Mouse (Mus musculus) gastrocnemius, postnatal 36 days (tissue): ENCODE measurements around the gene Taco1. TPM values are rescaled to one million over a fixed set of nuclear protein-coding genes. Genes with fewer than 3 reads are reported as not detected.
A peak's percentile ranks its signal among the peaks of the same experiment; 100 is the strongest.
"Not testable (repeated sequence)": the region's sequence is repeated elsewhere in the genome, so short reads cannot be mapped to it uniquely, and the experiment has no call there.

Experiments
- DNase-seq, 2 experiments: peaks; one replicate each; pipeline ENCODE4 v3.0.0; 2022
- intact Hi-C: fragments of 180-260 bp; cut with DNase I; formaldehyde crosslinking; loops from one replicate; pipeline ENCODE4 v1.15.1; 2025
- long read RNA-seq, 2 experiments: library from polyadenylated mRNA; stranded (forward); transcript quantifications; one replicate each; pipeline ENCODE4 v2.0.0; 2021
- total RNA-seq, 2 experiments: library from RNA; stranded (reverse); gene quantifications; 2 replicates each; pipeline ENCODE4 v1.2.3; 2021

Gene Taco1
- 10 to 100 TPM; 37.6 to 42.7 TPM for total RNA-seq
- long read RNA-seq, experiment 1, transcript Taco1-201 (5 exons, 1,383 nt): major isoform, 11 of 13 reads
- long read RNA-seq, experiment 1, partial matches to known transcripts: 2 of 13 reads
- long read RNA-seq, experiment 1, other reads (novel, unspliced or antisense): 0 of 13 reads
- long read RNA-seq, experiment 2, transcript Taco1-201 (5 exons, 1,383 nt): major isoform, 18 of 21 reads
- long read RNA-seq, experiment 2, partial matches to known transcripts: 0 of 21 reads
- long read RNA-seq, experiment 2, other reads (novel, unspliced or antisense): 3 of 21 reads

DNA sequence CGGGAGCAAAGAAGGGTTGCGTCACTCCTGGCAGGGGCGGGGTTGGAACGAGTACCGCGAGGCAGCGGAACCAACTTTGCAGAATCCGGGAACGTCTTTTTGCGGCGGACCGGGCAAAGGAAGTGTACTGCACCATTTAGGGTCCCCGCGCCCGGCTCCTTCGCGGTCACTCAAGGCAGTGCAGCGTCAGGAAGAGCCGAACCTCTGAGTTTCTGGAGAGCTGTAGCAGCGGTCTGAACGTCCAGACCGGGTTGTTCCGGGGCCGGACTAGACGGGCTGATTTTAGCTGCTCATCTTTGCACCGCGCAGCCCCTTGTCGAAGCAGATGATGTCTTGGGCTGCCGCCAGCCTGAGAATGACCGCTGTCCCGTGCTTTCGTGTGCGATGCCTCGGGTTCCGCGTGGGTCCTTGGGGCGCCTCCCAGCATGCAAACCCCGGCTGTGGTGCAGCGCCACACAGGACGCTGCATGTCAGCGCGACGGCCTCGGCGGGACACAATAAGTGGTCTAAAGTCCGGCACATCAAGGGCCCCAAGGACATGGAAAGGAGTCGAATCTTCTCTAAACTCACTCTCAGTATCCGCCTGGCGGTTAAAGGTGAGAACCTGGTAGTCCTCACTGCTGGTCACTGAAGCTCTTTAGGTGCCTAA lies at the start of gene Taco1:
Taco1 (plus strand) TSS at position 139 of the 649 bp plus-strand sequence.
- intact Hi-C loops: no loop called here
- DNase-seq: peak; percentile 93

DNA sequence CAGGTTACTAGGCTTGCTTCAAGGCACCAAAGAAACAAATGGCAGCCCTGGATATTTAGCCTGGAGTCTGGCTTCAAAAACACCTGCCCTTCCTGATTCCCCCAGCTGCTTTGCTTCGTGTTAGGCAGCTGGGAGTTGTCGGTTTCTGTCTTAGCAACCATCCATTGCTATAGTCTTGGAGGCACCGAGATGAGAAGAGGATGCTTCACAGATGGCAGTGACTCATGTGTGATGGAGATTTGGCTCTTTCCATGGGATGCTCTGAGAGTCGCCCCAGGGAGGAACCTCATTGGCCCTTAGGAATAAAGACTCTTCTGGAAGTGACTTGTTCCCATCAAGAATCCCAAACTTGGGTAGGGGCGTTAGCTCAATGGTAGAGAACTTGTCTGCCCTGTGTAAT lies 49.4 kb upstream of the Taco1 start:
- DNase-seq: no peak
- intact Hi-C loops: no loop called here

DNA sequence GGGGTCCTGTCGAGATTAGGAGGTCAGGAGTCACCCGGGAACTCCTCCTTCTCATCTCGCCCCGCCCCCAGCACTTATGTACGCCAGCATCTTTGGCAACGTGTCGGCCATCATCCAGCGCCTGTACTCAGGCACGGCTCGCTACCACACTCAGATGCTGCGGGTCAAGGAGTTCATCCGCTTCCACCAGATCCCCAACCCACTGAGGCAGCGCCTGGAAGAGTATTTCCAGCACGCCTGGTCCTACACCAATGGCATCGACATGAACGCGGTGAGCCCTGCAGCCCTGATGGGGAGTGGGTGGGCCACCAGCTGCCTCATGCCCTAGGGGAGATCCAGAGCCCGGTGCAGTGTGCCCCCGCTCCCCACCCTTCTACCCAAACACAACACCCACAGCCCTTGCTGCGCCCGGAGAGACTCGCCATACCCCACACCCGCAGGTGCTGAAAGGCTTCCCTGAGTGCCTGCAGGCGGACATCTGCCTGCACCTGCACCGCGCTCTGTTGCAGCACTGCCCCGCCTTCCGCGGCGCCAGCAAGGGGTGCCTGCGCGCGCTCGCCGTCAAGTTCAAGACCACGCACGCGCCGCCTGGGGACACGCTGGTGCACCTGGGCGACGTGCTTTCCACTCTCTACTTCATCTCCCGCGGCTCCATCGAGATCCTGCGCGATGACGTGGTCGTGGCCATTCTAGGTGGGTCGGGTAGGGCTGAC lies 45.7 kb upstream of the Taco1 start:
- intact Hi-C loops: loop anchor here (10.0 kb wide), 1 partner anchor 685 kb away; no protein-coding TSS in a partner anchor

DNA sequence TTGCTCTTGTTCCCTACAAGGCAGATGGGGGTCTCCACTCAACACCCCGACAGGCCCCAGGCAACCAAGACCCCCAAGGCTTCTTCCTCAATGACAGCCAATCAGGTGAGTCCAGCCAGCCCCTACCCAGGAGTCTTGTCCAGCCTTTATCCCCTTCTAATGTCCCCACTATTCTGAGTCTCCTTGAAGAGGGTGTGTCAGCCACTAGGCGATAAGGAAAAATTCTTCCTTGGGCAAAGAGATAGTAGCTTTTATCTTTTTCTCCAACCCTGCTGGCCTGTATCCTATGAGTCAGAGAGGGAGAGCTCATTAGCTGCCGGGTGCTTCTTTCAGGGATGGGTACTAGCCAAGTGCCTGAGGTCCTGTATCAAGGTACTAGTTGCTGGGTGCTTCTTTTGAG lies 40.1 kb upstream of the Taco1 start:
- DNase-seq: no peak
- intact Hi-C loops: loop anchor here (2.0 to 10.0 kb wide), 2 partner anchors 99 to 691 kb away; no protein-coding TSS in a partner anchor

More for the DNA sequence above, 45.7 kb upstream of the Taco1 start:
- no peak for DNase-seq

DNA sequence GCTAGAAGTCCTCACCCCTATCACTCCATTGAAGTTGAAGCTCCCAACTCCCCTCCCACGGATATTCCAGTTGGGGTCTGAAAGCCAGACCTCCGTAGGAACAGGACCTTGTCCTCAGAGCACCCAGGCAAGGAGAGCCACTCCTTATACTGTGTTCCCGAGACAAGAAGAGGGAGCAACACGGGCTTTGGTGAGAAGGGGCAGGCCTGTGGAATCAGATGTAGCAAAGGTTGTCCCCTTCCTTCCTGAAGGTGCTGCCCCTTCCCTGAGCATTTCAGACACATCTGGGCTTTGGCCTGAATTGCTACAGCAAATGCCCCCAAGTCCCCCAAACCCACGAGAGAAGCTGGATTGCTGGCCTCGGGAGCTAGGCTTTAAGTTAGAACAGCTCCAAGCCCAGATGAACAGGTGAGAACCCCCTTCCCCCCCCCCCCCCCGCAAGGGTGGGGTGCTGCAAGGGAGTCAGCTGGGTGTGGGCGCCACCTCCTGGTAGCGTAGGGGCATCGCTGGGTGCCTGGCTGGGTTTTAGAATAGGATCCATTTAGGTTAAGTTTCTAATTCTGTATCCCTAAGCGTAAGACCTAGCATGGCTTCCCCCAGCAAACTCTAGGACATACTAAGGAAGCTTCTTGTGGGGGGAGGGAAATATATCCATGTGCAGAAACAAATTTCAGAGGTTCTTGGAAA lies 39.3 kb upstream of the Taco1 start:
- DNase-seq: peak in 1 of 2 experiments; percentile 36
- intact Hi-C loops: loop anchor here (2.0 to 10.0 kb wide), 2 partner anchors 100 to 692 kb away; no protein-coding TSS in a partner anchor

DNA sequence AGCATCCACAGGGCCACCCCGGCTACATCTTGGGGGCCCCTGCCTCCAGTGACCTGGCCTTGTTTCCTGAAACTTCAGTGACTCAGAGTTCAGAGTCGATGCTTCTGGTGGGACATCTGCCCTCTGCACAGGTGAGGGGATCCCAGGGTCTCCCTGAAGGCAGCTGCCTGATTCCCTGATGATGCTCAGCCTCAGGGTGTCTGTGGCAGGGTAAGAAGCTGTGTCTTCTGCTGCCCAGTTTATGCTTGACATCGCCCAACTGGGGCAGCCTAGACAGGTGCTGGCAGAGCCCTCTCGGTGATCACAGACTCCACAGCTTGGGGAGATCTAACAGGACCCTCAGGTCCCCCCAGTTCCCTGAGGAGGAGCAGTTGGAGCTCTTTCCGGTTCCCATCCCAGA lies 38.3 kb upstream of the Taco1 start:
- intact Hi-C loops: loop anchor here (2.0 to 10.0 kb wide), 2 partner anchors 101 to 693 kb away; no protein-coding TSS in a partner anchor
- DNase-seq: no peak

DNA sequence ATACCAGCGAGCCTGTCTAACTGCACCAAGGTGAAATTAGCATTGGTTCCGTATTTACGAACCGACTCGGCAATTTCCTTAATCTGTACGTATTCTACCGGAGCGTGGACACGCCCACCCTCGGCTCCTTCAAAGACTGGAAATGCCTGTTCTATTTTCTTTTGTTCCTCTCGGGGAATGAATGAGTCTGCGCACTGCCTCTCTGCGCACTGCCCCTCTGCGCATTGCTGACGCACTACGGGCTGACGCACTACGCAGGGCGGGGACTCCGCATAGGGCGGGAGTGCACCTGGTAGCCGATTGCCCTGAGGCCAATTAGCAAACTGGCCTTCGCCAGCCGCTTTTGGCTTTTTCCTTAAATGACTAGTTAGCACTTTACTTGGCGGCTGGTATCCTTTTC lies 33.8 kb upstream of the Taco1 start:
- intact Hi-C loops, DNase-seq: not testable (repeated sequence)

DNA sequence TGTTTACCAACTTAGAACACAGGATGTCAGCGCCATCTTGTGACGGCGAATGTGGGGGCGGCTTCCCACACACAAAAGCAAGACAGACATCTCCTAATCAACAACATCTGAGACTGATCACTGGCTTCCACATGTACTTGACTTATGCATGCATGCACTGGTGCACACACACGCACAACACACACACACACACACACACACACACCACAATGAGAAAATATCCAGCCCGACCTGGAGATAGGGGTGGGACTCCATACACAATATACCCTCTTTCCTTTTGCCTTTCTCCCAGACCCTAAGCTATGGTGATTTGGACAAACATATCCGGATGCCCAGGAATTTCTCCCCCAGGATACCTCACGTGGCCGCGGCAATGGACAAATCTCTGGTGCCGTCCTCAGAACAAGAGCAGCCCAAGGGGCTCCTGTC lies 32.4 kb upstream of the Taco1 start:
- DNase-seq: no peak
- intact Hi-C loops: no loop called here

DNA sequence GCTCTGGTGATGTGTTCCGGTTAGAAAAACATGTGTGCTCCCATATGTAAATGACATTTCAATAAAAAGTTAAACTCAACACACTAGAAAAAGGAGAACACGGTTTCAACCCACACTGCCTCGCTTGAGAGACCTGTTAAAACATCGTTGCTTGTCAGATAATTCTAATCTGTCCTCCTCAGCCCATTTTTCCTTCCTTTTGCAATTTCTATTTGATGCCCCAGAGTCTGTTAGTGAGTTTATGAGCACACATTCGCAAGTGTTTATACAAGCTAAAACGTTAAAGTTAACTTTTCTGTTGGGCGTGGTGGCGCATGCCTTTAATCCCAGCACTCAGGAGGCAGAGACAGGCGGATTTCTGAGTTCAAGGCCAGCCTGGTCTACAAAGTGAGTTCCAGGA lies 30.9 kb upstream of the Taco1 start:
- intact Hi-C loops: no loop called here
- DNase-seq: no peak

DNA sequence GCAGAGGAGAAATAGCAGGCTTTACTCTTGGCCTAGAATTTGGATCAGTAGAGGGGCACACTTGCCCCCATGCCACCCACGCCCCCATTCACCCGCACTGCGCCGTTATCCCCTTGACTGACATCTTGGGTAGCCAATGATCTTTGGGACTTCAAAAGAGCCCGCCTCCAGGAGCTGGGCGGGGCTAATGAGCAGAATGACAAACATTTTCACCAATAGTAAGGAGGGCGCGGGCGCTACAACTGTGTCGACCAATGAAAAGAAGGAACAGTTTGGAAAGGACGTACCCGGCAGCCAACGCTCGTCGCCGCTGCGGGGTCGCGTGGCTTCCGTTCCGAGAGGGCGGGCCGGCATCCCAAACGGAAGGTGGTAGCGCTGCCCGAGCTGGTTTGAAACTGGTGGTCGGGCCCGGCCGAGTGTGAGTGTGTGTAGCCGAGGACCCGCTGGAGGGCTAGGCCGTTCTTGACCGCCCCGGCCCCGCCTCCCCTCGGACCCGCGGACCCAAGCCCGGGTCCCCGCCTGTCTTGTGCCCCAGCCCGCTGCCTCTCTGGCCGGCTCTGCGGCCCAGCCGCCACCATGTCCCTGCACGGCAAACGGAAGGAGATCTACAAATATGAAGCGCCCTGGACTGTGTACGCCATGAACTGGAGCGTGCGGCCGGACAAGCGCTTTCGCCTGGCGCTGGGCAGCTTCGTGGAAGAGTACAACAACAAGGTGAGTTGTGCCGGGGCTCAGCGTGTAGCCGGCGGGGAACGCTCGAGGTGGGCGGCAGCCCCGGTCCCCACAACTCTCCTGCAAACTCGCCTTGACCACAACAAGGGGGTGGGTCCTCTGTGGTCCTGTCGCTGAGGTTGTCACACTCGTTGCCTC lies 29.1 kb upstream of the Taco1 start, which contains the start of gene Dcaf7:
Dcaf7 (plus strand) TSS at position 325 of the 870 bp plus-strand sequence.
- DNase-seq: peak; percentile 91 to 100
- intact Hi-C loops: no loop called here

DNA sequence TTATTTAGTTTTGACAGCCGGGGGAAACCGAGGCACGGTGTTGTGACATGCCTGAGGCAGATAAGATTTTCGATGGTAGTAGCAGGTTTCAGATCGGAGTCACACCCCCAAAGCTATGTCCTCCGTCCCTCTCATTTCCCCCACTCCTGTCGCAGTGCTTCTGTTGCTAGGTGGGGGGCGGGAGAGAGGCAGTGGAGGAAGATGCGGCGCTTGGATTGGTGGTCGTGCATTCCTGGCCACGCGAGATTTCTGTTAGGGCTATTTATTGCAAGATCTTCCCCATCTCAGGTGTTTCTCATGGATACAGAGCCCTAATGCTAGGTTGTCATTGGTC lies 28.5 kb upstream of the Taco1 start:
- no peak for DNase-seq
- intact Hi-C loops: no loop called here

DNA sequence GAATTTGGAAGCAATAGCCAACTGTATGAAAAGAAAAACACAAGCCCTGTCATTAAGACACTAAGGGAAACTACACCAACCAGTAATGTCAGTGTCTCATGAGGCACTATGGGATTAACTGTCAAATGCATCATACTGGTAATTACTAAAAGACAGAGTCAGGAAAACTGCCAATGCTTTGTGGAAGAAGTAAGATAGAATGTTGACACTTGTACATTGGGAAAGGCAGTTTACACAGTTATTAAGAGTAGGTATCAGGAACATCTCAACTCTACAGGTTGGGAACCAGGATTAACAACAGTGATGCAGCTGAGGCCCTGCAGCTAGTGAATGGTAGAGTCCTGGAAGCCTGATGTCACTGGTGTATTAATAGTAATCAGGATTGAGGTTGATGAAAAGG lies 21.5 kb upstream of the Taco1 start:
- intact Hi-C loops: no loop called here
- no peak for DNase-seq

DNA sequence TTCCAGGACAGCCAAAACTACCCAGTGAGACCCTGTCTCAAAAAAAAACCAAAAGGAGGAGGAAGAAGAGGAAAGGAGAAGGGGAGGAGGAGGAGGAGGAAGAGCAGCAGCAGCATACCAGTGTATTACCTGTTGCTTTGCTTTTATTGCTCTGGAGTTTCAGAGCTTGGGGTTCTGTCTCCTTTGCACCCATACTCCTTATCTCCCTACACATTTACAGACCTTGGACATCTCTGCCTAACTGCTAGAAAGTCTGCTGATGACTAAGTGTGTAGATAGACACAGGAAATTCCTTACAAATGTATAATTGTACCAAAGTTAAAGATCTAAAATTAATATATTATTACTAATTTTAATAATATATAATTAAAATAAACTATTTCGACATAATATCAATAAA lies 20.6 kb upstream of the Taco1 start:
- intact Hi-C loops: no loop called here
- DNase-seq: no peak

DNA sequence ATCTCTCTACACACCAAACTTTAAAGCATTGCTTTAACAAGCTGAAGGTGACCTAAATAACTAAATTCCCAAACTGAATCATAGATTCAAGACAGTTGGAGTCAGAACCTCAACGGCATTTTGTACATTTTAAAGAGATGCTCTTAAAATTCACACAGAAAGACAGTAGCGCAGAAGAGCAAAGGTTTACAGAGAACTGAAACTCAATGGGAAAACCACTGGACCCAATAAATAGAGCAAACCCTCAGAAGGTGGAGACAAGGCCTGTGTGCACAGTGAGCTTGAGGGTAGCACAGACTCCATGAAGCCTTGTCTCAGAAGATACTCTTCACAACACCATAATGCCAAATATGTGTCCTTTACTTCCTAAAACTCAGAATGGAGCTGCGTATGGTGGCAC lies 20.1 kb upstream of the Taco1 start:
- intact Hi-C loops: no loop called here

DNA sequence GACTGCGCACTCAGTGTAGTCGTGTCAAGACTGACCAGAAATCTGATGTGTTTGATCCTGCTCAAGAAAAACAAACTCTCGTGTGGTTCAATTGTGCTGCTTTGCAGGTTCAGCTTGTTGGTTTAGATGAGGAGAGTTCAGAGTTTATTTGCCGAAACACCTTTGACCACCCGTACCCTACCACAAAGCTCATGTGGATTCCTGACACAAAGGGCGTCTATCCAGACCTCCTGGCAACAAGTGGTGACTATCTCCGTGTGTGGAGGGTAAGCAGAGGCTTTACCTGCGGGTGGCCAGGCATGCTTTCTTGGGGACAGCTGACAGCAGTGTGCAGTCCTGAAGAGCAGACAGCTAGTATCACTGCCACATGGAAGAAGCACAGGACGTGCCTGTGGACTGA lies 19.3 kb upstream of the Taco1 start:
- DNase-seq: no peak
- intact Hi-C loops: no loop called here

More for the DNA sequence above, 20.1 kb upstream of the Taco1 start:
- DNase-seq: no peak

DNA sequence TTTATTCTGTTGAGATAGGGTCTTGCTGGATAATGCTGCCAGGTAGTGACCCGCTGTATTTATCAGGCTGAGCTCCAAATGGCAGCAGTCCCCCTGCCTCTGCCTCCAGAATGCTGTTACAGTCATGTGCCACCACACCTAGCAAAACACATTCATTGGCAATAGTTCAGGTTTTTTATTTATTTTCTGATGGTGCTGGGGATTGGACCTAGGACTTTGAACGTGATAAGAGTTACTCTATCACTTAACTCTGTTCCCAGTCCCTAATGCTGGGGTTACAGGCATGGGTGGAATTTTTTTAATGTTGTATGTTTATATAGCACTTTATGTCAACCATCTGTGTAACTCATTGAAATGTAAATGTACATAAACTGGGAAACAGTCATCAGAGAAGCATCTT lies 11.9 kb upstream of the Taco1 start:
- intact Hi-C loops: no loop called here
- no peak for DNase-seq

DNA sequence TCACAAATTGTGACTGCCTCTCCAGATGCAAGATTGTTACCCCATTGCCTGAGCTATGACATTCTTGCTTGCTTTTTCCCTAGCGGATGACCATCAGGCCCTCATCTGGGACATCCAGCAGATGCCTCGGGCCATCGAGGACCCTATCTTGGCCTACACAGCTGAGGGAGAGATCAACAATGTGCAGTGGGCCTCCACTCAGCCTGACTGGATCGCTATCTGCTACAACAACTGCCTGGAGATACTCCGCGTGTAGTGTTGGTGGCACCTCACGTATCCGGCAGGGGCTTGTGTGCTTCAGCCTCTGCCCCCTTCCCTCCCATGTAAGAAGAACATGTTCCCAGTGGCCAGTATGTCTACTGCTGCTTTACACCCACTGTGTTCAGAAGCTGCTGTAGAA lies 11.3 kb upstream of the Taco1 start:
- intact Hi-C loops: no loop called here
- DNase-seq: no peak

DNA sequence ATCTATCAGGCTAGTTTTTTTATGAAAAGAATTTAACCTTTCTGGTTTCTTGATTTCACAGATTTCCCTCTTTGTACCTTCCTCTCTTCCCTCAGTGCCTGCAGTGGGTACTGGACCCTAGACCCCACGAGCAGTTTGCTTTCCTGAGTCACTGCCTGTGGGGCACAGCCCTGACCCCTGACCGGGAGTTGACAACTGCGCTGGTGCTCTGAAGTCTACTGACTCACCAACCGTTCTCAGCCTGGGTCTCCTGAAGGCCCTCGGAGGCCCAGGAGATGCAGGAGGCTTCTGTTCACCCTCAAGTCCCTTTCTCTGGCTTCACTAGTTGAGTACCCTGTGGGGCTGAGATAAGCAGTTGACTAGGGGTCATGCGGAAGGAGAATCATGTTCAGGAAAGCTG lies 10.5 kb upstream of the Taco1 start:
- intact Hi-C loops: no loop called here
- DNase-seq: no peak

DNA sequence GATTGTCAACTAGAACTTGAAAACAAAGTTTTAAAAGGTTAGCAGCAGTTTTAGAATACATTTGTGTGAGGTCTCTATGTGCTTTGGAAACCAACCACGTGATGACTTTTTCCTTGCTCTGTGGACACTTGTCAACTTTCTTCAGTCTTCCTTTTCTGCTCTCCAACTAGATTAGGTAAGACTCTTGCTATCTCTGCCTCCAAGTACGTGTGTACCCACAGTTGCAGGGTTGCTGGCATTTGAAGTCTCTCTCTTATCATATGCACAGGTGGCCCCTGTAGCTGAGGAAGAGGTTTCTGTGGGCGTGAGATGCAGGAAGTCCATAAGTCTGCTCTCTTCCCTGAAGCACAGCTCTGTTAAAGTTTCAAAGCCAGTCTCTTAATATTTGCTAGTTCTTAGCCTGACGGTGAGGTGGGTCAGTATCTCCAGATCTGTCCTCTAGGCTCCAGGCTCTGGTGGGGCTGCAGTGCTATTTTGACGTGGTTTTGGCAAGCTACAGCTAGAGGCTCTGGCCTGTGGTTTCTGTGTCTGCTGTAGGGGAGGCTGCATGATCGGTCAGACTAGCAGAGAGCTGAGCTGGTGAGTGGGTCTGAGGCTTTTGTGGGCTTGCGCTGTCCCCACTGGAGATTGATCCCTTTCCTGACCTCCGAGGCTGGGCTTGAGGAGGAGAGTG lies 8.9 kb upstream of the Taco1 start:
- intact Hi-C loops: no loop called here
- DNase-seq: no peak
